Mouse (Mus musculus): ENCODE measurements around the gene Sptbn4. TPM values are rescaled to one million over a fixed set of nuclear protein-coding genes. Genes with fewer than 3 reads are reported as not detected.

Sptbn4 gene
- total RNA-seq, 2 experiments from 2014 or later, result 0.03 TPM; not detected in 1

GRCm38 (mm10) chr7:27308821-27309549, 138.5 kb downstream of the Sptbn4 start:
- no peak for DNase-seq
- intact Hi-C loops (cut with DNase I), result no loop called here

- intact Hi-C loops (cut with DNase I), result no loop called here
Observed at GRCm38 (mm10) chr7:27307551-27307950, 139.9 kb downstream of the Sptbn4 start.

More at GRCm38 (mm10) chr7:27307551-27307950, 139.9 kb downstream of the Sptbn4 start:
- DNase-seq, result no peak

Other genes with a start within 250 kb of the Sptbn4 start
- gene Itpkc, start 219.0 kb downstream of the Sptbn4 start, total RNA-seq (2021), result 1 to 10 TPM; 3.3 to 3.6 TPM
- gene Coq8b, start 214.7 kb downstream of the Sptbn4 start, total RNA-seq (2021), result 1 to 10 TPM; 2.5 to 3.1 TPM
- 1 to 10 TPM; 4.4 TPM for gene Numbl, start 189.3 kb downstream of the Sptbn4 start, total RNA-seq (2021)
- 10 to 100 TPM; 62.1 to 65.3 TPM for gene Ltbp4, start 110.0 kb downstream of the Sptbn4 start, total RNA-seq (2021)
- 1 to 10 TPM; 1.7 to 2.1 TPM for gene Shkbp1, start 91.7 kb downstream of the Sptbn4 start, total RNA-seq (2021)
- gene Gm20479, start 90.3 kb downstream of the Sptbn4 start, total RNA-seq (2021), result not detected
- gene Blvrb, start 292 bp upstream of the Sptbn4 start, total RNA-seq (2021), result 10 to 100 TPM; 10.9 to 12.7 TPM
- 1 to 10 TPM; 4.5 to 5.3 TPM for gene Sertad3, start 26.1 kb upstream of the Sptbn4 start, total RNA-seq (2021)
- gene Sertad1, start 39.2 kb upstream of the Sptbn4 start, total RNA-seq (2021), result 1 to 10 TPM; 7.1 to 8.8 TPM
- 10 to 100 TPM in 1 of 2 experiments, 1 to 10 TPM in 1; 4.6 to 10.7 TPM for gene Prx, start 51.6 kb upstream of the Sptbn4 start, total RNA-seq (2021)
- under 1 TPM; 0.07 to 0.08 TPM for gene Hipk4, start 75.6 kb upstream of the Sptbn4 start, total RNA-seq (2021)
- gene Pld3, start 105.5 kb upstream of the Sptbn4 start, total RNA-seq (2021), result 10 to 100 TPM; 12.6 to 13.6 TPM
- 100 to 1,000 TPM in 1 of 2 experiments, 10 to 100 TPM in 1; 96.8 to 127 TPM for gene 2310022A10Rik, start 105.5 kb upstream of the Sptbn4 start, total RNA-seq (2021)
- 100 to 1,000 TPM; 135 to 142 TPM for gene Akt2, start 143.9 kb upstream of the Sptbn4 start, total RNA-seq (2021)
- not detected for gene Ttc9b, start 206.2 kb upstream of the Sptbn4 start, total RNA-seq (2021)
- gene Map3k10, start 226.9 kb upstream of the Sptbn4 start, total RNA-seq (2021), result 10 to 100 TPM; 30.6 to 34.2 TPM
- gene Zfp607b, start 241.7 kb upstream of the Sptbn4 start, total RNA-seq (2021), result under 1 TPM; 0.26 to 0.37 TPM

Data from gastrocnemius, postnatal 36 days (tissue).